Mouse (Mus musculus): ENCODE results near the gene Ankrd34b. TPM values are rescaled to one million over a fixed set of nuclear protein-coding genes. Genes with fewer than 3 reads are reported as not detected.

Gene Ankrd34b
- polyA plus RNA-seq, 1 experiment from 2014 or later: not detected

- 52% methylated on average over 3 of the region's 3 CpGs for WGBS
- no peak overlapping the region for H3K9ac ChIP-seq (ENCODE audit: low read length)
- DNase-seq (ENCODE audit: low spot score) (no peak), ATAC-seq (replicated peaks; ENCODE audit: low FRiP score, low TSS enrichment, low read depth) (no peak)
- H3K27ac ChIP-seq (ENCODE audit: low read depth): no peak overlapping the region
- no peak overlapping the region for H3K4me3 ChIP-seq (ENCODE audit: low read depth, low read length)
- H3K4me2 ChIP-seq (ENCODE audit: low read length): no peak overlapping the region
- no peaks in the 10 kb centered on the region for H3K36me3 ChIP-seq (ENCODE audit: control insufficient read depth, insufficient read depth, low read length)
- H3K9me3 ChIP-seq (ENCODE audit: control insufficient read depth, low read length): no peaks in the 10 kb centered on the region
- H3K27me3 ChIP-seq (replicated peaks; ENCODE audit: control insufficient read depth, insufficient read depth, low read length): peaks cover 58% of the 10 kb centered on the region
- H3K4me1 ChIP-seq (replicated peaks; ENCODE audit: control insufficient read depth, insufficient read depth, low read length): peaks cover 8% of the 10 kb centered on the region; the same call in 1 of the 2 replicates
These were observed 2.0 kb upstream of the Ankrd34b start for GRCm38 (mm10) chr13:92423711-92424110.

- H3K9ac ChIP-seq (ENCODE audit: low read length): peak overlapping the region; percentile 13; the same call in 1 of the 2 replicates
- H3K27me3 ChIP-seq (replicated peaks; ENCODE audit: control insufficient read depth, insufficient read depth, low read length): peaks cover 58% of the 10 kb centered on the region
- H3K4me1 ChIP-seq (replicated peaks; ENCODE audit: control insufficient read depth, insufficient read depth, low read length): peaks cover 8% of the 10 kb centered on the region; the same call in 1 of the 2 replicates
- H3K4me3 ChIP-seq (ENCODE audit: low read depth, low read length): peak overlapping the region; percentile 53
- WGBS: under 1% methylated on average over 91 of the region's 92 CpGs
- peak; percentile 70 for DNase-seq (ENCODE audit: low spot score)
- H3K9me3 ChIP-seq (ENCODE audit: control insufficient read depth, low read length): no peaks in the 10 kb centered on the region
- H3K27ac ChIP-seq (ENCODE audit: low read depth): no peak overlapping the region
- peak overlapping the region; percentile 100 for H3K4me2 ChIP-seq (ENCODE audit: low read length)
- no peaks in the 10 kb centered on the region for H3K36me3 ChIP-seq (ENCODE audit: control insufficient read depth, insufficient read depth, low read length)
- peak; percentile 66 for ATAC-seq (replicated peaks; ENCODE audit: low FRiP score, low TSS enrichment, low read depth)
These were observed 777 bp downstream of the Ankrd34b start for GRCm38 (mm10) chr13:92426294-92427051.

GRCm38 (mm10) chr13:92427351-92427855 lies 1.7 kb downstream of the Ankrd34b start:
- Histone ChIP-seq H3K36me3 (ENCODE audit: control insufficient read depth, insufficient read depth, low read length) (no peaks in the 10 kb centered on the region), H3K27me3 (replicated peaks; ENCODE audit: control insufficient read depth, insufficient read depth, low read length) (peaks cover 58% of the 10 kb centered on the region), H3K4me3 (ENCODE audit: low read depth, low read length) (no peak overlapping the region; the same call in 1 of the 2 replicates), H3K9ac (ENCODE audit: low read length) (no peak overlapping the region), H3K4me1 (replicated peaks; ENCODE audit: control insufficient read depth, insufficient read depth, low read length) (peaks cover 8% of the 10 kb centered on the region; the same call in 1 of the 2 replicates), H3K27ac (ENCODE audit: low read depth) (no peak overlapping the region), H3K4me2 (ENCODE audit: low read length) (no peak overlapping the region), H3K9me3 (ENCODE audit: control insufficient read depth, low read length) (no peaks in the 10 kb centered on the region)
- ATAC-seq (replicated peaks; ENCODE audit: low FRiP score, low TSS enrichment, low read depth) (no peak), DNase-seq (ENCODE audit: low spot score) (no peak)
- WGBS: 35% methylated on average over 4 of the region's 4 CpGs

- Histone ChIP-seq H3K27ac (ENCODE audit: low read depth) (no peak overlapping the region), H3K9ac (ENCODE audit: low read length) (no peak overlapping the region), H3K4me3 (ENCODE audit: low read depth, low read length) (no peak overlapping the region), H3K4me1 (replicated peaks; ENCODE audit: control insufficient read depth, insufficient read depth, low read length) (no peaks in the 10 kb centered on the region), H3K27me3 (replicated peaks; ENCODE audit: control insufficient read depth, insufficient read depth, low read length) (no peaks in the 10 kb centered on the region), H3K36me3 (ENCODE audit: control insufficient read depth, insufficient read depth, low read length) (no peaks in the 10 kb centered on the region), H3K4me2 (ENCODE audit: low read length) (no peak overlapping the region), H3K9me3 (ENCODE audit: control insufficient read depth, low read length) (no peaks in the 10 kb centered on the region)
- ATAC-seq (replicated peaks; ENCODE audit: low FRiP score, low TSS enrichment, low read depth) (no peak), DNase-seq (ENCODE audit: low spot score) (no peak)
- WGBS: 82% methylated on average over 10 of the region's 10 CpGs
These were observed 13.0 kb downstream of the Ankrd34b start for GRCm38 (mm10) chr13:92438656-92439055.

GRCm38 (mm10) chr13:92440286-92440685 lies 14.6 kb downstream of the Ankrd34b start:
- 73% methylated on average over 13 of the region's 13 CpGs for WGBS
- Histone ChIP-seq H3K27me3 (replicated peaks; ENCODE audit: control insufficient read depth, insufficient read depth, low read length) (no peaks in the 10 kb centered on the region), H3K9ac (ENCODE audit: low read length) (no peak overlapping the region), H3K4me3 (ENCODE audit: low read depth, low read length) (no peak overlapping the region), H3K27ac (ENCODE audit: low read depth) (no peak overlapping the region), H3K4me1 (replicated peaks; ENCODE audit: control insufficient read depth, insufficient read depth, low read length) (no peaks in the 10 kb centered on the region), H3K4me2 (ENCODE audit: low read length) (no peak overlapping the region), H3K9me3 (ENCODE audit: control insufficient read depth, low read length) (no peaks in the 10 kb centered on the region), H3K36me3 (ENCODE audit: control insufficient read depth, insufficient read depth, low read length) (no peaks in the 10 kb centered on the region)
- ATAC-seq (replicated peaks; ENCODE audit: low FRiP score, low TSS enrichment, low read depth) (no peak), DNase-seq (ENCODE audit: low spot score) (no peak)

- DNase-seq (ENCODE audit: low spot score): no peak
These were observed 21.2 kb downstream of the Ankrd34b start for GRCm38 (mm10) chr13:92446872-92447271.

GRCm38 (mm10) chr13:92464698-92465097 lies 39.0 kb downstream of the Ankrd34b start:
- Histone ChIP-seq H3K4me1 (replicated peaks; ENCODE audit: control insufficient read depth, insufficient read depth, low read length) (no peaks in the 10 kb centered on the region), H3K4me3 (ENCODE audit: low read depth, low read length) (no peak overlapping the region), H3K36me3 (ENCODE audit: control insufficient read depth, insufficient read depth, low read length) (peaks cover 5% of the 10 kb centered on the region; the same call in 1 of the 2 replicates), H3K27ac (ENCODE audit: low read depth) (no peak overlapping the region), H3K9ac (ENCODE audit: low read length) (no peak overlapping the region), H3K4me2 (ENCODE audit: low read length) (no peak overlapping the region), H3K9me3 (ENCODE audit: control insufficient read depth, low read length) (no peaks in the 10 kb centered on the region), H3K27me3 (replicated peaks; ENCODE audit: control insufficient read depth, insufficient read depth, low read length) (no peaks in the 10 kb centered on the region)
- DNase-seq (ENCODE audit: low spot score) (no peak), ATAC-seq (replicated peaks; ENCODE audit: low FRiP score, low TSS enrichment, low read depth) (no peak)
- WGBS: 77% methylated on average over 3 of the region's 3 CpGs

More at GRCm38 (mm10) chr13:92446872-92447271, 21.2 kb downstream of the Ankrd34b start:
- Histone ChIP-seq H3K4me2 (ENCODE audit: low read length) (no peak overlapping the region), H3K27me3 (replicated peaks; ENCODE audit: control insufficient read depth, insufficient read depth, low read length) (no peaks in the 10 kb centered on the region), H3K36me3 (ENCODE audit: control insufficient read depth, insufficient read depth, low read length) (no peaks in the 10 kb centered on the region), H3K27ac (ENCODE audit: low read depth) (no peak overlapping the region), H3K4me1 (replicated peaks; ENCODE audit: control insufficient read depth, insufficient read depth, low read length) (no peaks in the 10 kb centered on the region), H3K9ac (ENCODE audit: low read length) (no peak overlapping the region), H3K4me3 (ENCODE audit: low read depth, low read length) (no peak overlapping the region), H3K9me3 (ENCODE audit: control insufficient read depth, low read length) (no peaks in the 10 kb centered on the region)
- no peak for ATAC-seq (replicated peaks; ENCODE audit: low FRiP score, low TSS enrichment, low read depth)
- 87% methylated on average over 7 of the region's 7 CpGs for WGBS

GRCm38 (mm10) chr13:92467891-92468290 lies 42.2 kb downstream of the Ankrd34b start:
- WGBS: 70% methylated on average over 9 of the region's 9 CpGs
- H3K27ac ChIP-seq (ENCODE audit: low read depth): no peak overlapping the region
- no peaks in the 10 kb centered on the region for H3K9me3 ChIP-seq (ENCODE audit: control insufficient read depth, low read length)
- H3K27me3 ChIP-seq (replicated peaks; ENCODE audit: control insufficient read depth, insufficient read depth, low read length): no peaks in the 10 kb centered on the region
- no peaks in the 10 kb centered on the region for H3K4me1 ChIP-seq (replicated peaks; ENCODE audit: control insufficient read depth, insufficient read depth, low read length)
- H3K4me2 ChIP-seq (ENCODE audit: low read length): no peak overlapping the region
- H3K36me3 ChIP-seq (ENCODE audit: control insufficient read depth, insufficient read depth, low read length): peaks cover 5% of the 10 kb centered on the region; the same call in 1 of the 2 replicates
- no peak for ATAC-seq (replicated peaks; ENCODE audit: low FRiP score, low TSS enrichment, low read depth)
- DNase-seq (ENCODE audit: low spot score): no peak
- no peak overlapping the region for H3K9ac ChIP-seq (ENCODE audit: low read length)
- H3K4me3 ChIP-seq (ENCODE audit: low read depth, low read length): no peak overlapping the region
